7 mouse cellular contexts compared by ENCODE assay signal in the genomic region with DNA sequence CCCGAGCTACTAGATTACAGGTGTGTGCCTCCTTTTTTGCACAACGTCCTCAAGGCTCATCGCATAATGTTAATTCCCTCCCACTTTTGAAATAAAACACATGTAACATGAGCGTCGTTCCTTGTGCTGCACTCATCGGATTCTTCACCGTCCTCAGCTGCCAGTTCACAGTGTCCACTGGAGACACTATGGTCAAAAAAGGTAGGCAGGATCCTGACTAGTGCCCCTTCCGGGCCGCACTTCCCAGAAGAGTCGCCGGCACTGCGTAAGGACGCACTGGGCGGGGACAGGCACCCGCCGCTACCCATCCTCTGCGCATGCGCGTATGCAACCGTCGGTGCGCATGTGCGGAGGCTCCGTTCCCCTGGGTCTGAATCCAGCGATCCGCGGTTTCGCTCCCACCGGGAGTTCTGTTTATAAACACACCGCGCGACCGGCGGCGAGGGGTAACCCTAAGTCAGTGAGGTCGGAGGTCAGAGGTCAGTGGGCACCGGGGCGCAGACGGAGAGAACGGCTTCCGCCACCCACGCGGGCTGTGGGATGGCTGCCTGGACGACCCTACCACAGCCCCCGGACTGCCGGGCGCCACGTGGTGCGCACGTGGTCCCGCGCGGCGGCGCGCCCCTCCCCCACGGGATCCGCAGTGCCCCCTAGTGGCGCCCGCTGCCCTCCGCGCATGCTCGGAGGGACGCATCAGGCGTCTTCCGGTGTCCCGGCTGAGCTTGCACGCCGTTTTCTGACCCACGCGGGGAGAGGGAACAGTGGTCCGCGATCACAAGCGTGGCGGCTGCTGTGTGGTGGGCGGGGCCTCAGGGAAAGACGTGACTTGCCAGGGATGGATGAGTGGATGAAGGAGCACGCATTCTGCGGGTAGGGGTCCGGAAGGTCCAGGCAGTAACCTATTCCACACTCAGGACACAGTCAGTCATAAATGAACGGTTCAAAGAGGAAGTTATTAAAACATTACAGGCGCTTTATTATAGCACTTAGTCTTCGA. TPM values are rescaled to one million over a fixed set of nuclear protein-coding genes. Genes with fewer than 3 reads are reported as not detected.
DNase-seq lines count a peak whose midpoint lies in the region; ATAC-seq lines count a peak whose summit lies in the region.

No protein-coding gene starts in this region.

- H3K27ac ChIP-seq in intestine, embryonic 16.5 days (ENCODE audit: low read length): peak overlapping the region; percentile 70
- H3K27ac ChIP-seq in midbrain, embryonic 11.5 days (ENCODE audit: low read depth, low read length): peak overlapping the region; percentile 27

- peak overlapping the region; percentile 73 for H3K9ac ChIP-seq in intestine, embryonic 16.5 days (ENCODE audit: low read depth, low read length)
- H3K9ac ChIP-seq in midbrain, embryonic 11.5 days (ENCODE audit: low read length): peak overlapping the region; percentile 80

- peak; percentile 97 for DNase-seq in adrenal gland, adult 8-10 months
- peak; percentile 99 for DNase-seq in embryo, embryonic 9.5 days (ENCODE audit: extremely low spot score)
- peak; percentile 99 for DNase-seq in gastrocnemius, postnatal 4 days (ENCODE audit: low spot score in 2 of 2)
- peak; percentile 99 to 100 for DNase-seq in left cerebral cortex, postnatal 36 days (ENCODE audit: low spot score in 2 of 2)
- DNase-seq in midbrain, embryonic 11.5 days (ENCODE audit: low spot score, missing footprints): peak; percentile 100
- DNase-seq in skeletal muscle tissue, adult 2 months (ENCODE audit: low read depth, low spot score): peak; percentile 98

- peak; percentile 94 for ATAC-seq in intestine, embryonic 16.5 days
- ATAC-seq in midbrain, embryonic 11.5 days (ENCODE audit: low FRiP score): peak; percentile 88

- no peaks in the 10 kb centered on the region for H3K36me3 ChIP-seq in intestine, embryonic 16.5 days (ENCODE audit: control insufficient read depth, insufficient read depth, low read length)
- no peaks in the 10 kb centered on the region for H3K36me3 ChIP-seq in midbrain, embryonic 11.5 days (ENCODE audit: control insufficient read depth, insufficient read depth, low read length)

- no peaks in the 10 kb centered on the region for H3K9me3 ChIP-seq in intestine, embryonic 16.5 days (ENCODE audit: control insufficient read depth, low read length)
- no peaks in the 10 kb centered on the region for H3K9me3 ChIP-seq in midbrain, embryonic 11.5 days (ENCODE audit: control insufficient read depth, low read length)

- under 1% methylated on average over 83 of the region's 83 CpGs for WGBS in intestine, embryonic 16.5 days
- WGBS in midbrain, embryonic 11.5 days: under 1% methylated on average over 82 of the region's 83 CpGs

- H3K4me3 ChIP-seq in intestine, embryonic 16.5 days (ENCODE audit: low read length): peak overlapping the region; percentile 63
- peak overlapping the region; percentile 64 for H3K4me3 ChIP-seq in midbrain, embryonic 11.5 days (ENCODE audit: low read depth, low read length)

- no peaks in the 10 kb centered on the region for H3K27me3 ChIP-seq in intestine, embryonic 16.5 days (replicated peaks; ENCODE audit: control insufficient read depth, insufficient read depth, low read length)
- no peaks in the 10 kb centered on the region for H3K27me3 ChIP-seq in midbrain, embryonic 11.5 days (ENCODE audit: control insufficient read depth, insufficient read depth, low read length)

- peaks cover 14% of the 10 kb centered on the region; the same call in 1 of the 2 replicates for H3K4me1 ChIP-seq in intestine, embryonic 16.5 days (ENCODE audit: control insufficient read depth, insufficient read depth, low read length)
- peaks cover 30% of the 10 kb centered on the region for H3K4me1 ChIP-seq in midbrain, embryonic 11.5 days (ENCODE audit: control insufficient read depth, insufficient read depth, low read length)

- intact Hi-C loops in left cerebral cortex, postnatal 36 days (cut with DNase I): loop anchor here (1.0 to 2.0 kb wide), 2 partner anchors 34 to 81 kb away; partner anchors contain the start of gene Foxk1

- peak overlapping the region; percentile 71 for H3K4me2 ChIP-seq in intestine, embryonic 16.5 days (ENCODE audit: low read depth, low read length)
- peak overlapping the region; percentile 74 for H3K4me2 ChIP-seq in midbrain, embryonic 11.5 days

RNA-seq across cellular contexts. Expression of gene Foxk1, which starts 33.9 kb away (rescaled TPM):
- total RNA-seq in adrenal gland, adult 8-10 months (2022): 10 to 100 TPM; 24.8 to 30.9 (median 28.3) TPM
- total RNA-seq in gastrocnemius, postnatal 4 days (2021): 10 to 100 TPM; 26.6 to 27.9 TPM
- polyA plus RNA-seq in intestine, embryonic 16.5 days (2015; fragmentation: Nextera tagmentation; extraction: Ambion mirVana): 1.9 and 2.0 TPM in 2 replicates
- 10 to 100 TPM; 42.4 to 42.5 TPM for total RNA-seq in left cerebral cortex, postnatal 36 days (2021)
- 4.0 and 4.2 TPM in 2 replicates for polyA plus RNA-seq in midbrain, embryonic 11.5 days (2014; fragmentation: Nextera tagmentation; extraction: Ambion mirVana)

Comparison
In these comparisons a context has a peak if more than half of its experiments do, and no peak if none do; other contexts are left out.
1. Peak in every context shown above with its lines: DNase-seq, ATAC-seq, H3K4me3 ChIP-seq and H3K27ac ChIP-seq.